Mouse (Mus musculus) small intestine, adult 10 weeks (tissue): Measurements from ENCODE around the gene H2-T3. TPM values are rescaled to one million over a fixed set of nuclear protein-coding genes. Genes with fewer than 3 reads are reported as not detected.

Experiments
- polyA plus RNA-seq: library from polyadenylated mRNA; stranded (reverse); fragments of 350-450 nt; fragmentation: Illumina TruSeq; extraction: RNeasy Lipid Tissue Mini Kit (QIAGEN cat#74804); gene quantifications from one replicate; pipeline ENCODE4 v1.2.3, GENCODE M21; 2014; ENCODE audit warnings: low replicate concordance

Gene H2-T3
- polyA plus RNA-seq: 85.1 TPM

GRCm38 (mm10) chr17:36190169-36190507 lies at the start of gene H2-T3:
Gene H2-T3 (minus strand): TSS chr17:36190287.

GRCm38 (mm10) chr17:36168039-36168652 lies 21.9 kb downstream of the H2-T3 start, which contains the start of gene Gm8909:
Gene Gm8909 (minus strand): TSS chr17:36168537.

Other genes starting within 250 kb of the H2-T3 start
- gene Abcf1, start 220.5 kb downstream of the H2-T3 start, polyA plus RNA-seq: 36.1 TPM
- 0.56 TPM for gene Gnl1, start 210.4 kb downstream of the H2-T3 start, polyA plus RNA-seq
- gene Prr3, start 210.1 kb downstream of the H2-T3 start, polyA plus RNA-seq: 0.59 TPM
- 5.7 TPM for gene H2-T24, start 169.7 kb downstream of the H2-T3 start, polyA plus RNA-seq
- 8.8 TPM for gene H2-T23, start 157.4 kb downstream of the H2-T3 start, polyA plus RNA-seq
- gene H2-T22, start 147.5 kb downstream of the H2-T3 start, polyA plus RNA-seq: 8.7 TPM
- gene Gm6034, start 147.3 kb downstream of the H2-T3 start, polyA plus RNA-seq: not detected
- 6.5 TPM for gene Gm11127, start 131.9 kb downstream of the H2-T3 start, polyA plus RNA-seq
- not detected for gene Gm19684, start 68.6 kb downstream of the H2-T3 start, polyA plus RNA-seq
- gene Gm7030, start 60.9 kb downstream of the H2-T3 start, polyA plus RNA-seq: not detected
- 18.8 TPM for gene Gm8909, start 21.8 kb downstream of the H2-T3 start, polyA plus RNA-seq
- gene Rpp21, start 67.8 kb upstream of the H2-T3 start, polyA plus RNA-seq: 7.6 TPM
- 18.1 TPM for gene Trim39, start 82.0 kb upstream of the H2-T3 start, polyA plus RNA-seq
- gene H2-M10.2, start 96.2 kb upstream of the H2-T3 start, polyA plus RNA-seq: not detected
- gene H2-M10.1, start 135.9 kb upstream of the H2-T3 start, polyA plus RNA-seq: not detected
- gene H2-M10.3, start 178.1 kb upstream of the H2-T3 start, polyA plus RNA-seq: not detected